Mouse (Mus musculus): ENCODE measurements at regions not wholly inside any gene's neighbourhood (a gene's known extent, or its start where the extent isn't known, plus 50 kb on each side); places are given as distances from the start of the nearest gene placed in this dataset.

DNA sequence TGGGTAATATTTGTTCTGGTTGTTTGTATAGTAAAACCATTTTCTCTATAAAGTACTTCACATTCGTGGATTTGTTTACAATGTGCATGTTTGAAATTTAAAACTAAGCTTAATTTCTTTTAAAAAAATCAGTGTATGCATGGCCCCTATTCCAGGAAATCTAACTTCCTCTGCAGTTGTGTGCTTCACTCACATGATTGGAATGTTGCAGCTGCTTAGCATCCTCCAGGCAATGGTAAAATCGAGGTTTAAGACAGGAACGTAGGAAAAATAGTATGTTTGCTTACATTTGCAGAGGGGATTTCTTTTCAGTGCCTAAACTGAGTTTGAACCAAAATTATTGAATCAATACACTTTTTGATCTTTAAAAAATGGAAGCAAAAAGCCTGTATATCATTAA, 217.5 kb downstream of the Ptprc start:
- no peak for TF ChIP-seq CTCF (IDR thresholded peaks at IDR 0.05; ENCODE audit: low read depth)
- H3K4me2 ChIP-seq (replicated peaks; ENCODE audit: low read depth) = no peak overlapping the region
- peaks cover 5% of the 10 kb centered on the region; the same call in 1 of the 2 replicates for H3K36me3 ChIP-seq (ENCODE audit: control insufficient read depth, insufficient read depth)
- no peaks in the 10 kb centered on the region for H3K4me1 ChIP-seq (replicated peaks; ENCODE audit: control insufficient read depth, insufficient read depth, low read length)
- ATAC-seq = no peak
- no peak overlapping the region for H3K27ac ChIP-seq (ENCODE audit: low read depth, low read length)
- no peak overlapping the region for H3K4me3 ChIP-seq (ENCODE audit: low read depth, low read length)
- no peak overlapping the region for H3K9ac ChIP-seq (ENCODE audit: low read depth, low read length)
- 55% methylated on average over 3 of the region's 3 CpGs for WGBS
- H3K27me3 ChIP-seq (replicated peaks; ENCODE audit: control insufficient read depth, insufficient read depth, low read length) = no peaks in the 10 kb centered on the region
- no peaks in the 10 kb centered on the region for H3K9me3 ChIP-seq (ENCODE audit: control insufficient read depth)

DNA sequence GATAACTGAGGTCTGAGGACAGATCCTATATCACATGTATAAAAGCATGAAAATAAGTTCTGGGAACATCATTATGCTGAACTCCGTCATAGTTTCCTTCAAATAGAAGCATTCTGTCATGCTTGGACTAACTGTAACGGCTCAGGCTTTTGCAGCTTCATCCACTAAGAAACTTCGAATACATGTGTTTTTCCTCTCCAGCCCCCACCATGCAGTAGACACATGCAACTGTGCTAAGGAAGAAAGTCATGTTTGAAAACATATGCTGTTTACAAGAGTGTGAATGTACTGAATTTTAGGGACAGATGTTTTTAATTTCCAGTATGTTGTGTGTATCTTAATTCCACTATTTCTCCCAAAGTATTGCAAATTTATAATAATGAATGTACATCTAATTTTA, 219.5 kb downstream of the Ptprc start:
- no peak for ATAC-seq
- no peaks in the 10 kb centered on the region for H3K27me3 ChIP-seq (replicated peaks; ENCODE audit: control insufficient read depth, insufficient read depth, low read length)
- H3K4me1 ChIP-seq (replicated peaks; ENCODE audit: control insufficient read depth, insufficient read depth, low read length) = no peaks in the 10 kb centered on the region
- no peak overlapping the region for H3K4me3 ChIP-seq (ENCODE audit: low read depth, low read length)
- TF ChIP-seq CTCF (IDR thresholded peaks at IDR 0.05; ENCODE audit: low read depth) = no peak
- H3K9me3 ChIP-seq (ENCODE audit: control insufficient read depth) = no peaks in the 10 kb centered on the region
- WGBS = 70% methylated on average over 3 of the region's 3 CpGs
- no peak overlapping the region for H3K4me2 ChIP-seq (replicated peaks; ENCODE audit: low read depth)
- no peak overlapping the region for H3K9ac ChIP-seq (ENCODE audit: low read depth, low read length)
- H3K36me3 ChIP-seq (ENCODE audit: control insufficient read depth, insufficient read depth) = no peaks in the 10 kb centered on the region
- H3K27ac ChIP-seq (ENCODE audit: low read depth, low read length) = no peak overlapping the region

DNA sequence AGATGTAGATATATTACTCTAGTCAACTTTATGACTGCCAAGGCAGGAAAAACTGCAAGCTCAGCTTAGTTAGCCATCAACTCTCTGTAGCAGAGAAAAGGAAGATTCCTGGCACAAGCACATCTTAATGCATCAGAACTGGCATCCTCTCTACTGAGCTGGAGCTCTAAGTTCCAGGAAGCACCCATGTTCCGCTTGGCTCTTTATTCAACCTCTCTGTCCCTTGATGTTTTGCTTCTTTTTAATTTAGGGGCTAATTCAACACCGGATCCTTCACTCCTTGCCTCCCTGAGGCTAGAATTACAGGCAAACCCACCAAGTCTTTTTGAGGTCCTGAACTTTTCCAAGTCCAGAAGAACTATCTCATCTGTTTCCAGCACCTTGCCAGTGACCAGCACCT, 220.4 kb downstream of the Ptprc start:
- H3K4me3 ChIP-seq (ENCODE audit: low read depth, low read length) = no peak overlapping the region
- no peaks in the 10 kb centered on the region for H3K9me3 ChIP-seq (ENCODE audit: control insufficient read depth)
- no peak for ATAC-seq
- no peaks in the 10 kb centered on the region for H3K27me3 ChIP-seq (replicated peaks; ENCODE audit: control insufficient read depth, insufficient read depth, low read length)
- no peak for TF ChIP-seq CTCF (IDR thresholded peaks at IDR 0.05; ENCODE audit: low read depth)
- H3K36me3 ChIP-seq (ENCODE audit: control insufficient read depth, insufficient read depth) = no peaks in the 10 kb centered on the region
- H3K27ac ChIP-seq (ENCODE audit: low read depth, low read length) = no peak overlapping the region
- no peak overlapping the region for H3K9ac ChIP-seq (ENCODE audit: low read depth, low read length)
- 85% methylated on average over 2 of the region's 2 CpGs for whole genome bisulfite sequencing
- H3K4me2 ChIP-seq (replicated peaks; ENCODE audit: low read depth) = no peak overlapping the region
- no peaks in the 10 kb centered on the region for H3K4me1 ChIP-seq (replicated peaks; ENCODE audit: control insufficient read depth, insufficient read depth, low read length)

DNA sequence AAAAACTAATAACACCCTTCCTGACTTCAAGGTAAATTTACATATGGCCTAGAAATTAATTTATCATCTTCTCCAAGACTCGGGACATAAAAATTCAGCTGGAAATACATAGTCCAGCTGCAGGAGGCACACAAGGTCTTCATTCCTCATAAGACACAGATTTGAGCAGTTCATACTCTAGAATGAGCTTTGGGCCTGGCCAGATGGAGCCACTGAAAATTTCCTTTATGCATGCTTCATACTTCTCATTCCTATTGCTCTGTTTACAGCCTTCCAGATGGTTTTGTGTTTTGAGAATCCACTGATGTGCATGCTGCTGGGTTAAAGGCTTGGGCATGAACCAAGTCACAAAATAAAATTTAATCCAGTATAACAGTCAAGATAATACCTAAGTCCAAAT, 222.1 kb downstream of the Ptprc start:
- no peak for TF ChIP-seq CTCF (IDR thresholded peaks at IDR 0.05; ENCODE audit: low read depth)
- 60% methylated on average over 1 of the region's 1 CpGs for WGBS
- H3K4me2 ChIP-seq (replicated peaks; ENCODE audit: low read depth) = no peak overlapping the region
- no peak overlapping the region for H3K27ac ChIP-seq (ENCODE audit: low read depth, low read length)
- no peak overlapping the region for H3K9ac ChIP-seq (ENCODE audit: low read depth, low read length)
- H3K4me3 ChIP-seq (ENCODE audit: low read depth, low read length) = no peak overlapping the region
- ATAC-seq = no peak
- H3K4me1 ChIP-seq (replicated peaks; ENCODE audit: control insufficient read depth, insufficient read depth, low read length) = no peaks in the 10 kb centered on the region
- no peaks in the 10 kb centered on the region for H3K27me3 ChIP-seq (replicated peaks; ENCODE audit: control insufficient read depth, insufficient read depth, low read length)
- no peaks in the 10 kb centered on the region for H3K36me3 ChIP-seq (ENCODE audit: control insufficient read depth, insufficient read depth)
- no peaks in the 10 kb centered on the region for H3K9me3 ChIP-seq (ENCODE audit: control insufficient read depth)

DNA sequence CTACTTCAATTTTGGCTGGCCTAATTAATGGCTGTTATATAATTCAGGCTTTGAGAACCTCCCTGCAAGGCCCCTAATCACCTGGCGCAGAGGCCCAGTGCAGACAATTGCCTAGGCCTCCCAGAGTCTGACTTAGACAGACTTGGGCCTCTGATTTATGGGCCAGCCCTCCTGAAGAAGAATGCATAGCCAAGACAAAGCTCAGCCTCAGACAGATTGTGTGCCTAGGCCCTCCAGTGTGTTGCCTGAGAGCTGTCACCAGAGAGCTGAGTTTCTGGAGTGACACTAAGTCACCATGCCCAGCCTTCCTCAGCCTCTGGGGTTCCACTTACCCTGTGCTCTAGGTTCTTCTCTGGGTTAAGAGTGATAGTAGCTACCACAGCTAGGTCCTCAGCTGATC, 222.7 kb downstream of the Ptprc start:
- Histone ChIP-seq H3K4me1 (replicated peaks; ENCODE audit: control insufficient read depth, insufficient read depth, low read length) (no peaks in the 10 kb centered on the region), H3K9ac (ENCODE audit: low read depth, low read length) (no peak overlapping the region), H3K4me3 (ENCODE audit: low read depth, low read length) (no peak overlapping the region), H3K27ac (ENCODE audit: low read depth, low read length) (no peak overlapping the region), H3K4me2 (replicated peaks; ENCODE audit: low read depth) (no peak overlapping the region), H3K27me3 (replicated peaks; ENCODE audit: control insufficient read depth, insufficient read depth, low read length) (no peaks in the 10 kb centered on the region), H3K9me3 (ENCODE audit: control insufficient read depth) (no peaks in the 10 kb centered on the region), H3K36me3 (ENCODE audit: control insufficient read depth, insufficient read depth) (no peaks in the 10 kb centered on the region)
- WGBS = 50% methylated on average over 1 of the region's 1 CpGs
- no peak for TF ChIP-seq CTCF (IDR thresholded peaks at IDR 0.05; ENCODE audit: low read depth)
- no peak for ATAC-seq

DNA sequence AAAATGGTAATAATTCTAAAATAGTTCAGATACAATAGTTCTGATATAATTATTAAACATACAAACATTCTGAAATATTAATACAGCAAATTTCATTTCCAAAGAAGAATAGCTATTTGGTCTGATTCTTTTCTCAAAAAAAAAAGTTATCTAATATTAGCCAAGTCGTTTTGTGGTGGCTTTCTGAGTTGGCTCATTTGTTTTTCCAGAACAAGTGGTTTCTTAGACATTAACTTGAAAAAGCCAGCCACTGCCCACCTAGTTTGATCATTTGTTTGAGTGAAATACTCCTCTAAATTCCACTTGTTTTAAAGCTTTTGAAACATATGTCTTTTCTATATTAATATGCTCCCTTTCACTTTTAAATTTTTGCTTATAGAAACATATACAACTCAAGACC, 227.6 kb downstream of the Ptprc start:
- no peak for TF ChIP-seq CTCF (IDR thresholded peaks at IDR 0.05; ENCODE audit: low read depth)
- H3K4me3 ChIP-seq (ENCODE audit: low read depth, low read length) = no peak overlapping the region
- H3K9me3 ChIP-seq (ENCODE audit: control insufficient read depth) = no peaks in the 10 kb centered on the region
- H3K27ac ChIP-seq (ENCODE audit: low read depth, low read length) = no peak overlapping the region
- H3K4me1 ChIP-seq (replicated peaks; ENCODE audit: control insufficient read depth, insufficient read depth, low read length) = no peaks in the 10 kb centered on the region
- no peak overlapping the region for H3K4me2 ChIP-seq (replicated peaks; ENCODE audit: low read depth)
- no peak for ATAC-seq
- H3K36me3 ChIP-seq (ENCODE audit: control insufficient read depth, insufficient read depth) = no peaks in the 10 kb centered on the region
- 65% methylated on average over 1 of the region's 1 CpGs for WGBS
- no peak overlapping the region for H3K9ac ChIP-seq (ENCODE audit: low read depth, low read length)
- no peaks in the 10 kb centered on the region for H3K27me3 ChIP-seq (replicated peaks; ENCODE audit: control insufficient read depth, insufficient read depth, low read length)
